ENCODE assay signal across 7 mouse cellular contexts in genomic region chr7:123500239-123501219, GRCm38 (mm10). TPM values are rescaled to one million over a fixed set of nuclear protein-coding genes. Genes with fewer than 3 reads are reported as not detected.
DNase-seq lines count a peak whose midpoint lies in the region; ATAC-seq and TF ChIP-seq lines count a peak whose summit lies in the region.

Gene Zkscan2 (minus strand): TSS chr7:123500449.

- peak; percentile 91 for ATAC-seq in limb, embryonic 11.5 days (ENCODE audit: insufficient number of reproducible peaks, low FRiP score, low TSS enrichment, low read depth)
- ATAC-seq in midbrain, embryonic 13.5 days = peak; percentile 97
- ATAC-seq in stomach, embryonic 15.5 days (ENCODE audit: insufficient read depth, low FRiP score, low read depth) = peak; percentile 84

- H3K9me3 ChIP-seq in limb, embryonic 11.5 days (ENCODE audit: control insufficient read depth, low read length) = no peaks in the 10 kb centered on the region
- H3K9me3 ChIP-seq in midbrain, embryonic 13.5 days = no peaks in the 10 kb centered on the region
- no peaks in the 10 kb centered on the region for H3K9me3 ChIP-seq in stomach, embryonic 15.5 days

- DNase-seq in c-Kit-positive CD71-negative TER-119-negative erythroid progenitor cells, embryonic 14.5 days (ENCODE audit: low read depth) = peak; percentile 19
- DNase-seq in heart, adult 9 months (ENCODE audit: low spot score in 2 of 2) = peak; percentile 59 to 75
- DNase-seq in kidney, adult 9 months = peak; percentile 64
- DNase-seq in limb, embryonic 11.5 days (ENCODE audit: low spot score) = peak; percentile 90

- H3K4me2 ChIP-seq in limb, embryonic 11.5 days (ENCODE audit: low read depth, severe bottlenecking) = peak within 1 kb of the TSS; percentile 89
- peak within 1 kb of the TSS; percentile 67 for H3K4me2 ChIP-seq in midbrain, embryonic 13.5 days (replicated peaks)
- H3K4me2 ChIP-seq in stomach, embryonic 15.5 days = peak within 1 kb of the TSS; percentile 96

- no peaks in the 10 kb centered on the region; the same call in 1 of the 2 replicates for H3K4me1 ChIP-seq in embryonic fibroblast, embryonic 13.5 days (ENCODE audit: control insufficient read depth, insufficient read depth, low read length)
- H3K4me1 ChIP-seq in limb, embryonic 11.5 days (ENCODE audit: control insufficient read depth, insufficient read depth, low read length) = no peaks in the 10 kb centered on the region
- peaks cover 36% of the 10 kb centered on the region for H3K4me1 ChIP-seq in midbrain, embryonic 13.5 days (replicated peaks)
- peaks cover 10% of the 10 kb centered on the region; the same call in 1 of the 2 replicates for H3K4me1 ChIP-seq in stomach, embryonic 15.5 days

- H3K9ac ChIP-seq in limb, embryonic 11.5 days (ENCODE audit: low read length) = peak within 1 kb of the TSS; percentile 72
- H3K9ac ChIP-seq in midbrain, embryonic 13.5 days (replicated peaks) = peak within 1 kb of the TSS; percentile 82
- H3K9ac ChIP-seq in stomach, embryonic 15.5 days = peak within 1 kb of the TSS; percentile 29; the same call in 1 of the 2 replicates

- H3K4me3 ChIP-seq in embryonic fibroblast, embryonic 13.5 days (ENCODE audit: insufficient read depth, low read length) = peak within 1 kb of the TSS; percentile 54
- peak within 1 kb of the TSS; percentile 58 for H3K4me3 ChIP-seq in limb, embryonic 11.5 days (ENCODE audit: low read depth, low read length)
- H3K4me3 ChIP-seq in midbrain, embryonic 13.5 days (replicated peaks) = peak within 1 kb of the TSS; percentile 63
- peak within 1 kb of the TSS; percentile 58 for H3K4me3 ChIP-seq in stomach, embryonic 15.5 days (replicated peaks)

- H3K36me3 ChIP-seq in limb, embryonic 11.5 days (ENCODE audit: control insufficient read depth, insufficient read depth, low read length) = no peaks in the 10 kb centered on the region
- H3K36me3 ChIP-seq in midbrain, embryonic 13.5 days = peaks cover 24% of the 10 kb centered on the region
- H3K36me3 ChIP-seq in stomach, embryonic 15.5 days = no peaks in the 10 kb centered on the region

- no peak within 1 kb of the TSS for H3K27ac ChIP-seq in embryonic fibroblast, embryonic 13.5 days (ENCODE audit: insufficient read depth, low read length)
- H3K27ac ChIP-seq in limb, embryonic 11.5 days (replicated peaks; ENCODE audit: low read depth, low read length) = no peak within 1 kb of the TSS
- H3K27ac ChIP-seq in midbrain, embryonic 13.5 days = peak within 1 kb of the TSS; percentile 95
- no peak within 1 kb of the TSS for H3K27ac ChIP-seq in stomach, embryonic 15.5 days

- 2% methylated on average over 71 of the region's 71 CpGs for WGBS in limb, embryonic 11.5 days
- 1% methylated on average over 70 of the region's 71 CpGs for WGBS in midbrain, embryonic 13.5 days
- 2% methylated on average over 60 of the region's 71 CpGs for WGBS in stomach, embryonic 15.5 days

- peak; percentile 42 for TF ChIP-seq POLR2A in embryonic fibroblast, embryonic 13.5 days (IDR thresholded peaks at IDR 0.05; ENCODE audit: low read depth, low read length)

- no peaks in the 10 kb centered on the region for H3K27me3 ChIP-seq in limb, embryonic 11.5 days (ENCODE audit: control insufficient read depth, insufficient read depth, low read length)
- no peaks in the 10 kb centered on the region for H3K27me3 ChIP-seq in midbrain, embryonic 13.5 days
- H3K27me3 ChIP-seq in stomach, embryonic 15.5 days (replicated peaks) = no peaks in the 10 kb centered on the region

- TF ChIP-seq CTCF in embryonic fibroblast, embryonic 13.5 days (IDR thresholded peaks at IDR 0.05; ENCODE audit: borderline replicate concordance, insufficient read depth, low read length) = no peak

RNA-seq across cellular contexts. Expression of gene Zkscan2, which starts in this region (rescaled TPM):
- 2.0 and 3.4 TPM in 2 replicates for polyA plus RNA-seq in embryonic fibroblast, embryonic 13.5 days (2011; ENCODE audit: insufficient read length, low read depth, missing spikeins)
- polyA plus RNA-seq in limb, embryonic 11.5 days (2014; fragmentation: Nextera tagmentation; extraction: Ambion mirVana) = 5.3 and 7.1 TPM in 2 replicates
- 14.1 and 15.1 TPM in 2 replicates for polyA plus RNA-seq in midbrain, embryonic 13.5 days (2015; fragmentation: Nextera tagmentation; extraction: Ambion mirVana)
- polyA plus RNA-seq in stomach, embryonic 15.5 days (2015; fragmentation: Nextera tagmentation; extraction: Ambion mirVana) = 2.0 and 2.3 TPM in 2 replicates

Comparison
In these comparisons a context has a peak if more than half of its experiments do, and no peak if none do; other contexts are left out.
1. DNase-seq: peak in every context shown above with its lines; median percentile 90 in limb, embryonic 11.5 days; 67 in heart, adult 9 months; 64 in kidney, adult 9 months; 19 in c-Kit-positive CD71-negative TER-119-negative erythroid progenitor cells, embryonic 14.5 days.
2. H3K9ac ChIP-seq: peak in every context shown above with its lines; median percentile 82 in midbrain, embryonic 13.5 days; 72 in limb, embryonic 11.5 days; 29 in stomach, embryonic 15.5 days.